Mouse (Mus musculus) left cerebral cortex, adult 9 months (tissue): ENCODE data around the gene Tulp3.

Experiments
- DNase-seq, 2 experiments: peaks; one replicate each; pipeline ENCODE4 v3.0.0; 2022; ENCODE audit warnings: low spot score in 2 of 2

Gene Tulp3

DNA sequence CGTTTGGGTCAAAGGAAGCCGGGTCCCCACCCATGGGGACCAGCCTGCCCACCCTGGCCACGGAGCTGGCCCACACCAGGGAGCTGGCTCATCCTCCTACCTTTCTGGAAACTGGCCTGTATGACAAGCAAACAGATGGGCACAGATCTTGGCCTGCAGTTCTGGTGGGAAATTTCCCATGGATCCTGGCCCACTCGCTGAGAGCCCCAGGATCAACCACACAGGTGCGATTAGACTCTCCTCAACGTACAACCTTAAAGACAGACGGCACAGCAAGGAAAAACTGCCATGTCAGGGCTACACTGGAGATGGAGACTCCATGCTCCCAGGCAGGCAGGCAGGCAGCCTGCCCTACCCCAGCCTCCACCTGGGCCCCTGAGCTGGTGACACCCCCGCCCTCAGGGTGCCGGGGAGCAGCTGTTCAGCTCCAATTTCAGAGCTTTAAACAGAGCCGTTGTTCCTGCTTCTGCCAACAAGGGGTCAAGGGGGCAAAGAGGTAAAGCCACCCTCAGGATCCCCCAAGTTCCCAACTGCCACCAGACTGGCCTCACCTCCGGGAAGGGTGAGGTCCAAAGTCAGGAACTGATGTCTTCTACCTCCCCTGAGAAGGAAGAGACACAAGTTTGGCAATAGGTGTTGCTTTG lies 58.8 kb downstream of the Tulp3 start:
- DNase-seq = no peak

DNA sequence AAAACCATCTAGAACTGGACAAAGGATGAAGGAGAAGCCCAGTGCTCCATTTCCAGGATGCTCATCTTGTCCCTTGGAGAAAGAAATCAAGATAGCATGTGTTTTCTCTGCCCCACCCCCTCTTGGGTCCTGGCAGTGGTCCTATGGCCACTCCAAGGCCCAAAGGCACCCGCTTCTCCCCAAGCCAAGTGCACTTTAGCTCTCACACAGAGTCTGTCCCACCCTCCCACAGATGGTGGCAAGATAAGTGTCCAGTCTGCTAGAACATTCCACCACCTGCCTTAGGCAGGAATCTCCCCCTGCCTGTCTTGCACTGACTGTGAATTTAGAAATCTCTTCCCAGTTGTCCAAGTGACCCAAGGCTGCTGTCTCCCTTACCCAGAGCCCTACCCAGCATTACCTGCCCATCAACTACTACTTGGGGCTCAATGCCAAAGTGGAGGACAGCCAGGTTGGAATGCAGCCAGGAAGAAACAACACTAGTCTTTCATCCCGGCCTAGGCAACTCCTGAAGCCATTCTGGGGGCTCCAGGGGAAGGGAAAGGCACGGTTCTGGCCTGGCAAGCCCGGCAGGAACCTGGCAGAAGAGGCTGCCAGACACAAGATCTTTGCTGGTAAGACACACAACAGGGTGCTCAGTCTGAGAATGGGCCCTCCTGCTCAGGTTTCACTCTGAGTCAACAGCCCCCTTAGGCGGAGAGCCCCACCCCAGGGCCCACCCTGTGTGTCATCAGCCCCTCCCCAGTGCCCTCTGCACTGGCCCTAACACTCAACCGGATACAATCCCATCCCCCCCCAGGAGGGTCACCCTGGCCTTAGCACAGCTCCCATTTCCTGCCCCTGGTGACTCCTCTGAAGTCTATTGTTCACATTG lies 59.5 kb downstream of the Tulp3 start:
- DNase-seq = no peak

DNA sequence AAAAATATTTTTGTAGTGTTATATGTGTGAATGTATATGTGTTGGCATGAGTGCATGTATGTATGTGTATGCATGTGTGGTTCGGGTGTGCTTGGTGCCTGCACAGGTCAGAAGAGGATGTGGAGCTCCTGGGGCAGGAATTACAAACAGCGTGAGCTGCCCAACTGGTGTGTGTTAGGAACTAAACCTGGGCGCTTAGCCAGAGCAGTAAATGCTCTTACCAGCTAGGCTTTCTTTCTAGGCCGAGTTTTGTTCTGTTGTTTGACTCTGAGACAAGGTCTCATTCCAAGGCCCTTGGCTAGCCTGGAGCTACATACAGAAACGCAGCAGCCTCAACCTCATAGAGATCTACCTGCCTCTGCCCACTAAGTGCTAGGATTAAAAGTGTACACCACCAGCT lies 64.4 kb downstream of the Tulp3 start:
- no peak for DNase-seq

DNA sequence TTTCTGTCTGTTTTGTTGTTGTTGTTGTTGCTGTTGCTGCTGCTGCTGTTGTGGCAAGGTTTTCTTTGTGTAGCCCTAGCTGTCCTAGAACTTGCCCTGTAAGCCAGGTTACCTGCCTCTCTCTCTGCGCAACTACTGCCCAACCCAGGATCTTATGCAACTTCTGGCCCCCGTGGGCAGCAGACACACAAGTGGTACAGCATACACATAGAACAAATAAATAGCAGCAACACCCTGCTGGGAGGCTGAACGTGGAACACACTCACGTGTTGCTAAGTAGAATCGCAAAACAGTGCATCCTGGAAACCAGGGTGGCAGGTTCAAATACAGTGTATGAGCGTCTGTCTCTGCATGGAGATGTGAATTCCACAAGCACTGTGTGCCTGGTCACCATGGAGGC lies 67.0 kb downstream of the Tulp3 start:
- DNase-seq = no peak

DNA sequence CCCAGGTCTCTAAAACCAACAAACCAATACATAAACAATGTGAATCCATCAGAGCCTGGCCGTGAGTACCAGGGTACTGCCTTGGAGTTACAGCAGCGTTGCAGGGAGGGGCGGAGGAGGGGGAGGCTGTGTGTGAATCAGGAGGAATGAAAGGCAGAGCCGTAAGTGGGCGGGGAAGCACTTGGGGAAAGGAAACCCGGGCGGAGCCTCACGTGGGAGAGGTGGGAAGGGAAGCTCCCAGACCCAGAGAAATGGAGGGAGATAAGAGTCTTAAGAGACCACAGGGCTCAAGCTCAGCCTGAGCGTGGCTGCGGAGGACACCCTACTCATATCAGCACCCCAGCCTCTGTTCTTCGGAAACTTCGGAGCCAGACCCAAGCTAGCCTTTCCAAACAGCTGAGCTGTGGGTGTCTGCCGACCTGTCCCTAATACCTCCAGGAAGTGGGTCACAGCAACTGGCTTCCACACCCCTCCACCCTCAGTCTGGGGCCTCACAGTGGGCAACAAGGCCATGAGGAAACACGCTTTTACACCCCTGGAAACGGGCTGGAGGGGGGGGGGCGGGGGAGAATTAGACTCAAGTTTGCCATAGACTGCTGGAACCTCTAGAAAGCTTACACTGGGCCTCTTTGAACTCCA lies 69.7 kb downstream of the Tulp3 start:
- DNase-seq = peak; percentile 6 to 38

DNA sequence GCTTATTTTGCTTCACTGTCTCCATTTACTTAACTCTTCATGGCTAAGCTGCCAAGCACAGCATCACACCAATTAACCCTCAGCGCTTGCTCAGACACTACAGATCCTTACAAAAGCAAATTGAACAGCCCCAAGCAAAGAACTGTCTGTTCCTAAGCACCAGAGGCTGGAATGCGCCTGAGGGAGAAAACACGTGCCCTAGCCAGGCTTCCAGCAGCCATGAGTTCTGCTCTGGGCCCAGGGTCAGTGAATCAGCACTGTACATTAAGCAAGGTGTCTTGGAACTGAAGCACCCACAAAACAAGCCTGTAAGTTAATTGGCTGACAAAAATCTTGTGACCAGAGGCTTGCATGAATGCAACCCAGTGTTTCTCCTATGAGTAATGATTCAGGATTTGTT lies 73.5 kb downstream of the Tulp3 start:
- DNase-seq = no peak

DNA sequence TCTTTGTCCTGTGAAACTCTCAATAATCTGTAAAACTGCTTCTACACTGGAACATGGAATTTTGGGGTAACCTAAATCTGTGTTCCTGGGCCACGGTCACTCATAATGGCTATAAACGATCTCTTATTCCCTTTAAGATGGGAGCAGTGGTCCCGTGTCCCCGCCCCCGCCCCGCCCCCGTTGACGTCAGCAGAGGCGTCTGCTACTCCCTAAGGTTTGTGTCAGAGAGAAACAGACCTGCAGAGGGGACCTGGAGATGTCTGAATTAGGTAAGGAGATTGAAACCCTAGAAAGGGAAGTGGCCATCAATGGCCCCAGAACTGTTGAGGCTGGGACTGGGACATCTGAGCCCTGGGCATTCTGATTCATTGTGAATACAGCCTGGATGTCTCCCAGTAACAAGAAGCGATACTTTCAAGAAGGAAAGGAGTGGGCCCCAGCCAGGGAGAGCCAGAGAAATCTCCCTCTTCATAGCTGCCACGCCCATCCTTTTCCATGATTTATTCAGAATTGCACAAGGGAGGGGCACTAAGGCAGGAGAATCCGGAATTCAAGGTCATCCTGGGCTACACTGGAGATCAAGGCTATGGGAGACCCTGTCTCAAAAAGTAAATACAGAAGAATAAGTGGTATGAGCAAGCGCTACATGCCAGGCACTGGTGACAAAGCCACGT lies 75.0 kb downstream of the Tulp3 start:
- no peak for DNase-seq

DNA sequence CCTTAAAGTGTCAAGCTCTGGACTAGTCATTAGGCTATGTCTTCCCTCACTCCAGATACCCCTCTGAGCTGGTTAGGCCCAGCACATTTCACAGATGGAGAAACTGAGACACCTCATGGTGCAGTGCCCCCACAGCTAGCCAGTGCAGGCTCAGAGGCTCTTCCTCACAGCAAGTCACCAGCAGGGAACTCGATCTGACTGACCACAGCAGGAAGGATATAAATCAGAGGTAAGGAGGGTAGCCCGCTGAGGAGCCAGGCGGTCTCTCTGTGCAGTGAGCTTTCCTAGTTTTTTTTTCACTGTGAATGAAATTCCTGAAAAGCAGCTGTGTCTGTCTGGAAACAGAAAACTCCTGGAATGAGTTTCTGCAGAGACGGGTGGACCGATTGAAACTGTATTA lies 76.0 kb downstream of the Tulp3 start:
- DNase-seq = no peak

DNA sequence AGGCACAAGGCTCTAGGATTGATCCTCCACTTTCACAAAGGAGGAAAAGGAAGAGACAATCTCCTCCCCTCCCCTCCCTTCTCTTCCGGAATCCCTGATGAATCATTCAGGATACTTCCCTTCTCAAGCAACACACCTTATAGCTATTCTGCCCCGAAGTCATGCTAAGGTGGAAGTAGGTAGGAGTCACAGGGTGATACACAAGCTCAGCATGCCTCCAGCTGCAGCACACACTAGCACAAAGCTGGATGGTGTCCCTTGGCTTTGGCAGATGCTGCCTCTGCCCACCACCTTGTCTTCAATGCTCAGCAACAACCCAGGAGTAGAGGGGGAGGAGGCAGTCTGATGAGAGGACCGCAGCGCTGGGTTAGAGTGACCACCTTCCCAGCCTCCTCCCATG lies 76.6 kb downstream of the Tulp3 start:
- DNase-seq = no peak

DNA sequence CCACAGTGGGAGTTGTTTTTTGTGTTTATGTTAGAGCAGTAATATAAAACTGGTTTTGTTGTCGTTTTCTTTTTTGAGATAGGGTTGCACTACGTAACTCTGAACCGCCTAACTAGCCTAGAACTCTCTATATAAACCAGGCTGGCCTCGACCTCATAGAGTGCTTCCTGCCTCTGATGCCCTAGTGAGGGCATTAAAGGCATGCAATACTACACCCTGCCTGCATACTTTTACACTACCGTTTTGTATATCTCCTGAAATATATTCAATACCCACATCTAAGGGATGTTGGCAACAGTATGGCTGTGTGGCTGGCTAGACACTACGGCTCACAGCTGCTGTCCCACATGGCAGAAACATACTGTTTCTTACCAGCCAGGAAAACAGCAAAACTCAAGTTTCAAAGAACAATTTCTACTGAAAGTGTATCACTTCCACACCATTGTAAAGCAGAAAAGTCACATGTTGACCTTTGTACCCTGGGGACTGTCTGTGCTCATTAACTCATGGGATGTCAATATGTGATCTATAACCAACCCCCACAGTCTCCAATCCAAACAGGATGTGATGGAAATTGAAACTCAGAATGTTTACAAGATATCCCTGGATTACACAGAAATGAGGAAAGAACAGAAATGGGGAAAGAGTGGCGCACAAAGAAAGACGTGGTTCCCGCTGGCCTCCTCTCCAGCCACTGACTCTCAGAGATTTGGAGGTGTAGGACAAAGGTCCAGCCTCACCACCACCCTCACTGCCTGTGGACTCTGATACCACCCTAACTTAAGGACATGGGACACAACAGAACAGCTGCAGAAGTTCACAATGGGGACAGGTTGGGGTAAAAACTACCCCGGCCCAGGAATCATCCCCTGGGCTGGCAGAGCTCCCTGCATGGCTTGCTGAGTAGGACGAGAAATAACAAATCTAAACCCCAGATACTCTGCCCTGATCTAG lies 78.2 kb downstream of the Tulp3 start:
- DNase-seq = no peak

DNA sequence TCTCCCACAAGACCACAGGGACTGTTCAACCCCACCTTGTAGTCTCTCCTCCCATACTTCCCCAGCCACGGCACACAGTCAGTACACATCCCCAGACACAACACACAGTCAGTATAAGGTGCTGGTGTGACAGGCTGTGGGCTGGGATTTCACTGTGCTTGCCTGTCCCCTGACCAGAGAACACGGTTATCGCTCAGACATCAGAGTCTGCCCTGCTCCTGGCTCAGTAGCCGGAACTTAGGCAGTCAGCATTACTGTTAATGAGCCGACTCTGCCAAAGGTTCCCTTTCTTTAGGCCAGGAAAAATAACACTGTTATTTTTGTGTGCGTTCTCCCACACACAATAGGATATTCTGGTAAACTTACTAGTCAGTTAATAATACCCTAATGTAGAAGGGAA lies 79.3 kb downstream of the Tulp3 start:
- DNase-seq = no peak

DNA sequence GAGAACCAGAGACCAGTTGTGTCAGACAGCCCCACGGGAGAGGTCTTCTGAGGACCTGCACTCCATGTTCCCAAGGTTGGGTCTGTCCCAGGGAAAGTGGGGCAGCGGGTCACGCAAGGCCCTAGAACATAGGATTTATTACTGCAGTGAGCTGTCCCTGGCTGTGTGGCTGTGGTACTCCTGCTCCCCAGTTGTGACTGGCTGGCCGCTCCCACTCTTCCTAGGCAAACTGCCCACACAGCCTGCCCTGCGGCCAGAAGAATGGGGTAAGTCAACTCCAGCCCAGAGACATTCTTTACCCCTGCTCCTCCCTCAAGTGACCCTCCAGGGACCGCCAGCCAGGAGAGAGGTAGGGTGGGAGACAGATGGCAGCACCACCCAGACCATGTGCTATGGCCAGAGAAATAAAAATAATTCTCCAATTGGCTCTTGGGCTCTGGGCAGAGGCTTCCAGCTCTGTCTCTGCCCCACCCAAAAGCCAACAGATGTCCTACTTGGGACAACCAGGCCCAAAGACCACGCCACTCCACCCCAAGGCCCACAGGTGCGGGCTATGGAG lies 80.1 kb downstream of the Tulp3 start:
- no peak for DNase-seq

DNA sequence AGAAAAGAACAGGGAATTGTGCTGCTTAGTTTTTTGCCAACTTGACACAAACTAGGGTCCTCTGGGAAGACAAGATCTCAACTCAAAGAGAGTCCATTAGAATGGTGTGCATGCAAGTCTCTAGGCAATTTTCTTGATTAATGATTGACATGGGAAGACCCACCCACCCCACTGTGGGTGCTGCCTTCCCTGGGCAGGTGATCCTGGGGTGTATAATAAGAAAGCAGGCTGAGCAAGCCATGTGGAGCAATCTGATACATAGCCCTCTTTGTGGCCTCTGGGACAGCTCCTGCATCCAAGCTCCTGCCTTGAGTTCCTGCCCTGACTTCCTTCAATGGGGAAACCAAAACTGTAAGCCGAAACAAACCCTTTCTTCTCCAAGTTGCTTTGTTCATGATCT lies 82.1 kb downstream of the Tulp3 start:
- no peak for DNase-seq

DNA sequence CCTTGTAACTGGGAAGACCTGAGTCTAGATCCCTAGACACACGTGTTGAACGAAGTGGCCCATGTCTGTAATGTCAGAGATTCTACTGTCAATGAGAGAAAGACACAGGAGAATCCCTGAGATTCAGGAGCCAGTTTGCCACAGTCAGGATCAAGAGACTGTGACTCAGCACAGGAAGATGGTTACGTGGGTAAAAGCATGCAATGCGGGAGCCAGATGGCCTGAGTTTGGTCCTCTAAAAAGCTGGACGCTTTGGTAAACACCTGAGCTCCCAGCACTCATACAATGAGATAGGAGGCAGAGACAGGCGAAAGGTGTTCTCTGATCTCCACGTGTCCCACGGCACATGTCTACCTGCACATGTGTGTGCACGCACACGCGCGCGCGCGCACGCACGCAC lies 82.9 kb downstream of the Tulp3 start:
- no peak for DNase-seq
